Mouse (Mus musculus) 3134 (cell line): ENCODE measurements around the gene Gm10160.
"Not testable (repeated sequence)": the region's sequence is repeated elsewhere in the genome, so short reads cannot be mapped to it uniquely, and the experiment has no call there.

Experiments
- DNase-seq: peaks from one replicate; pipeline ENCODE4 v3.0.0-alpha.2; 2011; ENCODE audit warnings: low spot score; ENCODE audit not compliant: insufficient read length; ENCODE audit errors: extremely low read depth

Gm10160 gene

GRCm38 (mm10) chr7:81858968-81859721 is 3.6 kb upstream of the Gm10160 start, which contains the start of gene Tm6sf1:
TSS of gene Tm6sf1 (plus strand) at chr7:81859001.
- DNase-seq, result no peak

GRCm38 (mm10) chr7:81858236-81858635 is 2.6 kb upstream of the Gm10160 start:
- no peak for DNase-seq

- no peak for DNase-seq
These were observed 627 bp upstream of the Gm10160 start for GRCm38 (mm10) chr7:81856221-81856620.

- no peak for DNase-seq
These were observed 856 bp downstream of the Gm10160 start for GRCm38 (mm10) chr7:81854568-81855307.

GRCm38 (mm10) chr7:81851706-81852105 is 3.9 kb downstream of the Gm10160 start:
- no peak for DNase-seq

GRCm38 (mm10) chr7:81850171-81850570 is 5.4 kb downstream of the Gm10160 start:
- DNase-seq, result no peak

GRCm38 (mm10) chr7:81849633-81850032 is 6.0 kb downstream of the Gm10160 start:
- no peak for DNase-seq

- DNase-seq, result no peak
These were observed 6.4 kb downstream of the Gm10160 start for GRCm38 (mm10) chr7:81849214-81849613.

GRCm38 (mm10) chr7:81847777-81848176 is 7.8 kb downstream of the Gm10160 start:
- DNase-seq, result no peak

GRCm38 (mm10) chr7:81847010-81847409 is 8.6 kb downstream of the Gm10160 start:
- DNase-seq, result no peak

GRCm38 (mm10) chr7:81846008-81846407 is 9.6 kb downstream of the Gm10160 start:
- DNase-seq, result no peak

- no peak for DNase-seq
These were observed 10.3 kb downstream of the Gm10160 start for GRCm38 (mm10) chr7:81845313-81845712.

GRCm38 (mm10) chr7:81844801-81845200 is 10.8 kb downstream of the Gm10160 start:
- no peak for DNase-seq

GRCm38 (mm10) chr7:81843903-81844302 is 11.7 kb downstream of the Gm10160 start:
- no peak for DNase-seq

- no peak for DNase-seq
These were observed 12.6 kb downstream of the Gm10160 start for GRCm38 (mm10) chr7:81842998-81843397.

- DNase-seq, result no peak
These were observed 13.5 kb downstream of the Gm10160 start for GRCm38 (mm10) chr7:81842141-81842540.

GRCm38 (mm10) chr7:81841439-81841838 is 14.2 kb downstream of the Gm10160 start:
- DNase-seq, result no peak

- no peak for DNase-seq
These were observed 14.9 kb downstream of the Gm10160 start for GRCm38 (mm10) chr7:81840661-81841181.

- DNase-seq, result no peak
These were observed 15.8 kb downstream of the Gm10160 start for GRCm38 (mm10) chr7:81839746-81840145.

- DNase-seq, result not testable (repeated sequence)
These were observed 17.8 kb downstream of the Gm10160 start for GRCm38 (mm10) chr7:81837771-81838170.

- no peak for DNase-seq
These were observed 20.2 kb downstream of the Gm10160 start for GRCm38 (mm10) chr7:81835430-81835829.

- no peak for DNase-seq
These were observed 20.7 kb downstream of the Gm10160 start for GRCm38 (mm10) chr7:81834847-81835246.
